Mouse (Mus musculus) bone marrow macrophage, adult 2 months (primary cell): ENCODE measurements around the gene Sephs2. TPM values are rescaled to one million over a fixed set of nuclear protein-coding genes. Genes with fewer than 3 reads are reported as not detected.

ENCODE experiments used
- H3K27ac ChIP-seq: 2 replicates; pipeline ENCODE4 v1.5.1; 2012; ENCODE audit warnings: low read depth, low read length; ENCODE audit not compliant: insufficient read depth
- H3K4me1 ChIP-seq: 2 replicates; pipeline ENCODE4 v1.6.1; 2012; ENCODE audit warnings: low read length; ENCODE audit not compliant: control insufficient read depth, insufficient read depth
- H3K4me3 ChIP-seq: 2 replicates; pipeline ENCODE4 v1.5.1; 2012; ENCODE audit warnings: mild to moderate bottlenecking, low read length, moderate library complexity; ENCODE audit not compliant: insufficient read depth
- CTCF ChIP-seq: IDR thresholded peaks from 2 replicates; pipeline ENCODE4 v1.5.1; 2012; ENCODE audit warnings: low read depth, mild to moderate bottlenecking, low read length, moderate library complexity
- POLR2A ChIP-seq: IDR thresholded peaks from 2 replicates; pipeline ENCODE4 v1.6.1; 2012; ENCODE audit warnings: mild to moderate bottlenecking, low read depth, low read length, borderline replicate concordance
- polyA plus RNA-seq: library from polyadenylated mRNA; stranded (reverse); fragments of >200 nt; gene quantifications from 2 replicates; pipeline ENCODE4 v1.2.4, GENCODE M21; 2012; ENCODE audit not compliant: missing spikeins, insufficient read depth, insufficient read length

Gene Sephs2
- polyA plus RNA-seq: 72.2 and 77.0 TPM in 2 replicates

- Histone ChIP-seq H3K4me3 (peak within 1 kb of the TSS; percentile 77), H3K4me1 (peaks cover 38% of the 10 kb centered on the region), H3K27ac (peak within 1 kb of the TSS; percentile 67)
- no peak for TF ChIP-seq CTCF
- TF ChIP-seq POLR2A: no peak
These were observed at the start of gene Sephs2 for GRCm38 (mm10) chr7:127273925-127274789. TSS of gene Sephs2 (minus strand) at chr7:127274055.

GRCm38 (mm10) chr7:127322085-127322484 lies 48.2 kb upstream of the Sephs2 start:
- no peaks in the 10 kb centered on the region for H3K4me1 ChIP-seq
- no peak for TF ChIP-seq CTCF
- no peak for TF ChIP-seq POLR2A
- H3K27ac ChIP-seq: no peak overlapping the region
- no peak overlapping the region for H3K4me3 ChIP-seq

- Histone ChIP-seq H3K27ac (no peak overlapping the region), H3K4me3 (no peak overlapping the region), H3K4me1 (no peaks in the 10 kb centered on the region)
- TF ChIP-seq CTCF (no peak), POLR2A (no peak)
These were observed 47.3 kb upstream of the Sephs2 start for GRCm38 (mm10) chr7:127321106-127321505.

- Histone ChIP-seq H3K4me3 (no peak overlapping the region), H3K4me1 (no peaks in the 10 kb centered on the region), H3K27ac (no peak overlapping the region)
- TF ChIP-seq CTCF (no peak), POLR2A (no peak)
These were observed 40.1 kb upstream of the Sephs2 start for GRCm38 (mm10) chr7:127313912-127314311.

GRCm38 (mm10) chr7:127309951-127310350 lies 36.1 kb upstream of the Sephs2 start:
- Histone ChIP-seq H3K4me1 (no peaks in the 10 kb centered on the region), H3K27ac (no peak overlapping the region), H3K4me3 (no peak overlapping the region)
- TF ChIP-seq POLR2A (no peak), CTCF (no peak)

GRCm38 (mm10) chr7:127308887-127309286 lies 35.0 kb upstream of the Sephs2 start:
- TF ChIP-seq POLR2A: no peak
- no peak; the same call in 1 of the 2 replicates for TF ChIP-seq CTCF
- no peak overlapping the region for H3K27ac ChIP-seq
- H3K4me1 ChIP-seq: peaks cover under 1% of the 10 kb centered on the region; the same call in 1 of the 2 replicates
- no peak overlapping the region for H3K4me3 ChIP-seq

GRCm38 (mm10) chr7:127308431-127308830 lies 34.6 kb upstream of the Sephs2 start:
- Histone ChIP-seq H3K27ac (no peak overlapping the region), H3K4me3 (no peak overlapping the region), H3K4me1 (peaks cover 4% of the 10 kb centered on the region)
- TF ChIP-seq POLR2A (no peak), CTCF (no peak)

- peaks cover 22% of the 10 kb centered on the region for H3K4me1 ChIP-seq
- H3K4me3 ChIP-seq: no peak overlapping the region
These were observed 23.8 kb upstream of the Sephs2 start for GRCm38 (mm10) chr7:127297586-127298193.

GRCm38 (mm10) chr7:127296786-127297555 lies 23.1 kb upstream of the Sephs2 start:
- H3K4me3 ChIP-seq: no peak overlapping the region
- peaks cover 22% of the 10 kb centered on the region for H3K4me1 ChIP-seq
- H3K27ac ChIP-seq: no peak overlapping the region
- no peak for TF ChIP-seq CTCF
- no peak for TF ChIP-seq POLR2A

More at GRCm38 (mm10) chr7:127297586-127298193, 23.8 kb upstream of the Sephs2 start:
- TF ChIP-seq CTCF: no peak
- TF ChIP-seq POLR2A: no peak
- no peak overlapping the region for H3K27ac ChIP-seq
